Mouse (Mus musculus) lung, adult 2 months (tissue): ENCODE measurements around the gene Lgr6.

ENCODE experiments used
- CTCF ChIP-seq: fragments of 200-500 bp; IDR thresholded peaks from 2 replicates; pipeline ENCODE4 v1.5.1; 2011; ENCODE audit warnings: mild to moderate bottlenecking, low read length, control low read depth; ENCODE audit not compliant: insufficient read depth
- POLR2A ChIP-seq: fragments of 200-500 bp; IDR thresholded peaks from 2 replicates; pipeline ENCODE4 v1.6.1; 2011; ENCODE audit warnings: low read depth, mild to moderate bottlenecking, control low read depth, low read length, borderline replicate concordance; ENCODE audit errors: extremely low read depth

DNA sequence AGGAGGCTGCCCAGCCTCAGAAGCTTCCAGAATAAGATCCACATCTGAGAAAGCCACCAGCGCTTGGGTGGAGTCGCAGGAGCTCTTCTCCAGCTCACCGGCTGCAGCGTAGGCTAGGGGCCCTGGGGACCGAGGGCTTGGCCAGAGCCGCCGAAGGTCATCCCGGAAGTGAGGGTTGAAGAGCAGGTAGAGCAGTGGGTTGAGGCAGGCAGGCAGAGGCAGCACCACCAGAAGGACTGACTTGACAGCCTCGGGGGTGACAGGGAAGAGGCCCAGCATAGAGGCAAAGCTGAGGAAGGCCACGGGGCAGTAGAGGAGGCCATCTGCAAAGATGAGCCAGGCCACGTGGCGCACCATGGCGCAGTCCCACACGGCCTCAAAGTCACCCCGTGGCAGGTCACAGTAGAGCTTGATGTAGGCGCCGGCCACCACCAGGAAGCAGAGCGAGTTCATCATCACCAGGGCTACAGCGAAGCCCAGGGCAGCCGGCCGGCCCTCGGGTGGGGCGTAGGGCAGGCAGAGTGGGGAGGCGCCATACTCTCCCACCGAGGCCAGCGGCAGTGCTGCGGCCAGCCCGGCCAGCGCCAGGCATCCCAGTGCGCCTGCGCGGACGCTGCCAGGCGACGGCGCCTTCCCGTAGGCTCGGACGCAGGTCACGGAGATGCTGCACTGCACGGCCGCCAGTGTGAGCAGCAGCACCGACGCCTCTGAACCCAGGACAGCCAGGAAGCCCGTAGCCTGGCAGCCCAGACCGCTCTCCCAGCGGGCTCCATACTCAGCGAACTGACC, 117.7 kb downstream of the Lgr6 start:
- TF ChIP-seq CTCF (no peak), POLR2A (no peak)
